Mouse (Mus musculus): ENCODE data around the gene Fgfr2.

DNA sequence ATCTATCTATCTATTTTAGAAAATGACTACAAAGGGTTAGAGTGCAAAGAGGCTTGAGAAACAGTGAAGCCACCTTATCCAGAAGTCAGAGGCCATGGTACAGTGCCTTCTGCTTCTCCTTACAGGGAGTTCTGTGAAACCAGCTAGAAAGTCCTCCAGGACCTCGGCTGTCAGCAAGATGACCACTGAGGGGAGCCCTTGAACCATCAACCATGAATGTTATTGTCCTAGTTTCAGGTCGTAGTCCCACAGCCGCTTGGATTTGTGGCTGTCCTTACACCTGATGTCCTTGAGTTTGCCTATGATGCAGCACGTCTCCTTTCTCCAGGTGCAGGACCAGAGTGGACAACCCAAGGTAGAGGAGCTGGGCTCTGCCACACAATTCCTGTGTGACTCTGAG is 1225.9 kb downstream of the Fgfr2 start:
- no peak for TF ChIP-seq POLR2A (IDR thresholded peaks at IDR 0.05; ENCODE audit: borderline replicate concordance, extremely low read depth, low read depth, low read length)
- 0 out of 2 replicates have a peak, but pooled peaks have one; percentile 23 for TF ChIP-seq CTCF (IDR thresholded peaks at IDR 0.05; ENCODE audit: insufficient read depth, low read length)
